Mouse (Mus musculus) R1 (cell line): Measurements from ENCODE around the gene Pold3.
"Not testable (repeated sequence)": the region's sequence is repeated elsewhere in the genome, so short reads cannot be mapped to it uniquely, and the experiment has no call there.

Experiments
- DNase-seq: peaks from one replicate; pipeline ENCODE4 v3.0.0-alpha.2; 2018; ENCODE audit warnings: low read depth, low spot score

Gene Pold3

DNA sequence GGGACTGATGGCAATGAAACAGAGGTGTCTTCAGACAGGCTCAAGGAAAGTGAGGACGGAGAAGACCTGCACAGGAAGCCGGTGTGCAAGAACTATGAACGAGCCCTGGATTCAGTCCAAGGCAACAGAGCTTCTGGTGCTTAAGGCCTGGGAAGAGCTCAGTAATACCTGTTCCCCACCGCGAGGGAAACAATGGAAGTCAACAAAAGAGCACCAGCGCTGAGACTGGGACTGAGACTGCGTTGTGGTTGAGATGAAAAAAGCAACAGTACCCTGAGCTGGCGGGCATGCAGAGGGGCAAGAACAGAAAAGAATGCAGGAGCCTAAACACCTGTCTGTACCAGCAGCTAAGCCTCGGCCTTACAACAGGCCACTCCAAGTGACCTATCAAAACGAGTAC lies 9.9 kb downstream of the Pold3 start:
- DNase-seq = peak; percentile 74

DNA sequence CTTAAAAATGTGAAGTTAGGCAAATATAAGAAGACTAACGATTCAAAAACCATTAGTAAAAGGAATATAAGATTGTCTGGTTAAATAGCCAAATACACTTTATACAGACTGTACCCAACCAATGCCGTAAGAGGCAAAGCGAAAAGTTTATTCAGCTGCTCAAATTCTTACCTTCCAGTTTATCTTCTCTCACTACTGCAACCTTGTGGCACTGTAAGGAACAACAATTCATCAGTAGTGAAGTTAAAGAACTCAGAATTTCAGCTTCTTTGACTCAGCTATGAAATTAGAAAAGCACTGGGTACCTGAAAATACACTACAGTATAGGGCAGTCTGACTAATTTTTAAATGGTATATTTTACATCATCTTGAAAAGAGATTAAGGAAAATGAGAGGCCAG lies 13.0 kb downstream of the Pold3 start:
- peak; percentile 38 for DNase-seq

DNA sequence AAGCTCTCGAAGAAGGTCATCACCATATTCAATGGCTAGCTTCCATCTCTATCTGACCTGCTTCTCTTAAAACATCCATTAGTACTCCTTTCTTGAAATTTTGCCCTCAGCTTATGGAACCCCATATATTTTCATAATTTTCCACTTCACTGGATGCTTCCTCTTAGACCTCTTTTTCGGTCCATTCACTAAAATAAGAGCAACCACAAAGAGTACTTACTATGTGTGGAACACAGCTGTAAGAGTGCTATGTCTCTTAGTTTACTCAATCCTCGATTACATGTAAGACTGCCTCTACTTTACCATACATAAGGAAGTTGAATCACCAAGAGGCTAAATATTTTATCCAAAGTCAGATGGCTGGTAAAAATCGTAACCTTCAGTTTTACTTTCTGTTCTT lies 16.7 kb downstream of the Pold3 start:
- DNase-seq = no peak

DNA sequence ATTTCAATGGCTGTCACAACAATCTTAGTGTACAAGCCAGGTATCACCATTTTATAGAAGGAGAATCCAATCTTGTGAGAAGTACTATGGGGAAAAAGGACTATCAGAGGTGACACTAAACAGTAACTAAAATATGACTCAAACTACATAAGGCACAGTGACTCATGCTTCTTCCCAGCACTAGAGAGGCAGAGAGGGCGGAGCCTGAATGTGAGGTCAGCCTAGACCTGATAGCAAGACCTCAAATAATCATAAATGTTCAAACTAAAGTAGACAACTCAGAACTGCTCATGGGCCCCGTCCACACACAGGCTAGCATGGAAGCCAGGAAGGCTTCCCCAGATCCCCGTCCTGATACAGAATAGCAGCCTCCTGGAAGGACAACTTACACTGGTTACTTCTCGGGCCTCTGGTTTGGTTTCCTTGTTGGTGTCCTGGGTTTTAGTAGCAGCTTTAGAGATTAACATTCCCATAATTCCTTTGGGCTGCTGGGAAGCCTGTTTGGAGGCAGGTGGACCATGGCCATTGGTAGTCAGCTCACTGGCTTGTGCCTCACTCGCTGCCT lies 21.3 kb downstream of the Pold3 start:
- no peak for DNase-seq

DNA sequence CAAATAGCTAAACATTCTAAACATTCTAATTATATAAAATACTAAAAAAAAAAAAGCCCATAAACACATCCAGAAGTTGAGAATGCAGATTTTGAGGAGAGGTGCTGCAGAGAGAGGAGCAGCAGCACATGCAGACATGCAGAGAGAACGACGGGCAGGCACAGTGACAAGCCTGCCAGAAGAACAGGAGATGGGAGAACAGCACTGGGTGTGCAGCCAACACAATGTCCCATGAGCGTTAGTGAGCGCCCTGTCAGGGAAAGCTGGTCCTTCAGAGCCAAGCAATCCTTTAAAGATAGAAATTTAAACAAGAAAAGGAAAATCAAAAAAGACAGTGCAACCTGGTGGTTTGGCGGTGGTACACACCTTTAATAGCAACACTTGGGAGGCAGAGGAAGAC lies 34.5 kb downstream of the Pold3 start:
- no peak for DNase-seq

DNA sequence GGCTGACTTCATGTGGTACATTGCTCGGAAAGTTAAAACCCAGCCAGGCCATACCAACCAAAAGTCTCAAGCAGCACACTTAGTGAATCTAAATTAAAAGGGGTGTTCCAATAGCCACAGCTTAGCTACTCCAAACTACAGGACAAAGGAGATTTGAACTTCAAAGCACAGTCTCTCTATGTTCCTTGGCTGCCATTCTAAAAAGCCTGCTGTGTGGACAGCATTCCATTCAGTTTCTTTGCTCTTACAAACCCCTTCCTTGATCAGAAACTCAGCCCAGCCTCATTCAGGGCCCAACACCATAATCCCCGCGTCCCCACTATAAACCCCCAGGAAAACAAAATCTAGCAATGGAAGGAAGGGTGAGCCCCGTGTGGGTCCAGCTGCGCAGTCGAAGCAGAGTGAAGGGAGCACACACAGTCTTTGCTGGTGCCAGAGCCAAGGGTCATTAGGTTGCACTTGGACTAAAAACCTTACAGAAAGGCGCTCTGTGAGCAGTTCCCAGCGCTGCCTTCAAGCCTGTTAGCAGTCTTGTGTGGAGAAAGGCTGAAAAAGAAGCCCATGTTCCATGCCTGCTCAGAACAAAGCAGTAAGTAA lies 35.1 kb downstream of the Pold3 start:
- DNase-seq = peak; percentile 66

DNA sequence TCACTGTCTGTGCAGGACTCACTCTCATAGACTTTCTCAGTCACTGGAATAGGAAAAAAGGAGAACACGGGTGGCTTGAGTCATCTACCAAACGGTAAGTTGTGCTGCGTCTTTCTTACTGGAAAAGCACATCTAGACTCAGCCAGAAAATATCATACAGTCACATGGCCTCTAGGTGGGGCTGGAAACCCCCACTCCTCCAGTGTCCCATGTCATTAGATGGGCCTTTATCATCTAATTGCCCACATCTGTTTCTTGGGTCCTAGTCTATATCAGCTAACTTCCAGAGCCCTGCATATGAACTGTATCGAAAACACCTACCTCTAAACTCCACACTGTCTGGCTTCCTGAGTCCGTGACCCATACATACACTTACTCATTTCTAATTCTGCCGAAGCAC lies 37.6 kb downstream of the Pold3 start:
- peak; percentile 9 for DNase-seq

DNA sequence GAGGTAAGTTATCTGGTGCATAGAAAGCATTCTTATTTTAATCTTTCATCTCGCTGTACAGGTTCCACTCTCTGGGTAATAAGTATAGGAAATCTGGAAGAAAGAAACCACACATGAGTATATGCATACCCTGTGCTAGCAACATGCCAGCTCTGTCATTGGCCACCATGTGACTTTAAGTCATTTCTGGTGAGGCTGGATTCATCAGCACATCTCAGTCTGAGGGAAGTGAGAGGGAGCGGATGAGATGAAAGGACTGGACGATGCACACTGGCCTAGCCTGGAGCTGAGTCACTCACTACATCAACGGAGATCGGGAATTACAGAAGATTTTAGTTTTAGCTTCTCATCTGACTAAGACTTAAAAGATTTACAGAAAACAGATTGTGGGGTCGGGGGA lies 38.5 kb downstream of the Pold3 start:
- no peak for DNase-seq

DNA sequence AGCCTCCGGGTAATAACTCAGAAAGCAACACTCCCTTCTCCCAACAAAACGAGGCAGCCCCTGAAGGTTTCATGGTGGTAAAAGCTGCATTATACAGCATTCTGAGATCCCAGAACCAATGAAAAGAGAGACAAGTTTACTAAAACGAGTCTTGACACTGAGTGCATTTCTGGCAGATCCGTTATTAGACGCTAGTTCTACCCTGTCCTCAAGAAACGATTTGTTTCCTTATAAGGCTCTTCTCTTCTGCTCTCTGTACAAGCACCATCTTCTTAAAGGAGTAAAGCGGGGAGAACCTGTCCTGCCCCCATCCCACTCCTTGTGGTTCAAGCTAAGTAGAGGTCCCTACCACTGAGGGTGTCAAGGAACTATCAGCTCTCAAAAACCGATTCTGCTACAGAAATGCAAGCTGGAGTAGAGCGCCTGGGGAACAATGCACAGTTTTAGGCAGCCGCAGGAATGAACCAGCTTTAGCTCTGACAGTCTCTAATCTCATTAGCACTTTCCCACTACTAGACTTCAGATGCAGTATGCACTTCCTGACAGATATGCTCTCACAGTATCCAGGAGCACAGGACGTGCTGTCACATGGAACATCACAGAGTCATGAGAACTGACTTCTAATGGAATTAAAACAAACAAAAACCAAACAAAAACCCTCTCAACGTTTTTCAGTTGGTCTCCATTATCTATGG lies 41.1 kb downstream of the Pold3 start:
- DNase-seq = no peak

DNA sequence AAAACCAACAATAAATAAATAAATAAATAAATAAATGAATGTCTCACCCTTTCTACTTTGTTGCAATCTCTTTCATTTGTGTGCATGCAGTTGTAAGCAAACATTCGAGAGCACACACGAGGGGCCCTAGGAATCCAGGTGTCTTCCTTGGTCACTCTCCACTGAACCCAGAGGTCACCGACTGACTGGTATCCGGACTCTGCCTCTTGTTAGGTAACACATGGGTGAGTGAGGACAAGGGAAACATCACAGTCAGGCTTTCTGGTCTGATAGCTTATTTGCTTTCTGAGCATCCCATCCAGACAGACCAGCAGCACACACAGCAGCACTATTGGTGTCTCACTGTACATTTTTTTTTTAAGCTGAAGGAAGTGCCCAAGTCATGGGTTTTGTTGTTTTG lies 44.3 kb downstream of the Pold3 start:
- DNase-seq = no peak

DNA sequence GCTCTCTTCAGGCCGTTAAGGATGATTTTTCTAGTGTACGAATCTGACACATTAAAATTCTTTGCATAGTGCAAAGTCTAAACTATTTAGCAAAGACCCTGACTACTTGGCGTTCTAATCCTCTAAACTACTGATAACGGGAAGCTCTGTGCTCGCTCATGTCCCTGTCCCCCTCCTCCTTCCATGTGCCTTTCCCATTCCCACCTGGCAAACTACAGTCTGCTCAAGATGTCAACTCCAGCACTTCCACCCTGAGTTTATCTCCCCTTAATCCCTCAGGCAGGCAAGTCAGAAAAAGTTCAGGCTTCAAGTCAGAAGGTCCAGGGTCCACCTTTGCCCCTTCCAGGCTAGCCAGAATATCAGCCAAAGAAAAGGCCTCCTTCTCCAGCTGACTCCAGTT lies 45.1 kb downstream of the Pold3 start:
- no peak for DNase-seq

DNA sequence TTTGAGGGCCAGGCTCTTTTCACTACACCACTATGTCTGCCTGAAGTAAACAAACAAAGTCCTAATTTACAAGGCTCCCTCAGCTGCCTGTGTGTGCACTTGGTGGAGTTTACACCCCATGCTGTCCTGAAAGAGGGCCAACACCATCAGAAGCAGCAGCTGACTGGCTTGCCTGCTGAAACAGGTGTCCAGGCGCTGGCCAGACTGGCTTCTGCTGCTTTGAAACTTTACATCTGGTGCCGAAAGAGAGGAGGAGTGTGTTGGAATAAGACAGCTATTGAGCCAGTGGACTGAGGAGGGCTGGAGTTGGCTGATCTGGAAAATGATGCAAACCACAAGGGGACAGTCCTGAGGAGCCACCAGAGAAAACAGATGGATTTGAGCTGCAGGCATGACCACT lies 47.4 kb downstream of the Pold3 start:
- DNase-seq = no peak

DNA sequence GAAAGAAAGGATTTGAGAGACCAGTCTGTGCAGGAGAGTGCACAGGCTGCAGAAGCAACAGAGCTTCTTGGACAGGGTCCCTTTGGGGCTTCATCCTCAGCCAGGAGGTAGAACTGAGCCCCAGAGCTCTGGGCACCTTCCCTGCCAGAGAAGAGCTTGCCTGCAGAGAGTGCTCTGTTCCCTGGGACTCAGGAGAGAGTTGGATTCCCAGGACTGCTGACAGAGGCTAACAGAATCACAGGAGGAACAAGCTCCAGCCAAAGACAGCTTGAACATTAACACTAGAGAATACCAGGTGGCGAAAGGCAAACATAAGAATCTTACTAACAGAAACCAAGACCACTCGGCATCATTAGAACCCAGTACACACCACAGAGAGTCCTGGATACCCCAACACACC lies 68.4 kb downstream of the Pold3 start:
- not testable (repeated sequence) for DNase-seq

DNA sequence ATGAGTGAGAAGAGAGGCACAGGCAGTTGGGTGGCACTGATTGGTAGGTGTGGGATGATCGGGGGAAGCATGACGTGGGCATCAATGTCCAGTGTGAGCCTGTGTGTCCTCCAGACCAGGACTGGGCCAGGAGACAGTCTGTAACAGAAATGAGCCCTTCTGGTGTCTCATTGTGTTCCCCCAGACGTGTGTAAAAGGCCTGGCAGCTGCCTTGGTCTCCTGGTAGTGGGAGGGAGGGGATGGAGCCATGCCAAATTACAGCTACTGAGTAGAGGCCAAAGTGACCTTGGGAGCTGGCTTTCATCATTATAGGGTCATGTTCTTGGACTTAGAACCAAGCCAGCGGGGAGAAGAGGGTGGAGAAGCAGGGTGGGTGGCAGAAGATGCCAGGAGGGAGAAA lies 69.5 kb downstream of the Pold3 start:
- DNase-seq = no peak

DNA sequence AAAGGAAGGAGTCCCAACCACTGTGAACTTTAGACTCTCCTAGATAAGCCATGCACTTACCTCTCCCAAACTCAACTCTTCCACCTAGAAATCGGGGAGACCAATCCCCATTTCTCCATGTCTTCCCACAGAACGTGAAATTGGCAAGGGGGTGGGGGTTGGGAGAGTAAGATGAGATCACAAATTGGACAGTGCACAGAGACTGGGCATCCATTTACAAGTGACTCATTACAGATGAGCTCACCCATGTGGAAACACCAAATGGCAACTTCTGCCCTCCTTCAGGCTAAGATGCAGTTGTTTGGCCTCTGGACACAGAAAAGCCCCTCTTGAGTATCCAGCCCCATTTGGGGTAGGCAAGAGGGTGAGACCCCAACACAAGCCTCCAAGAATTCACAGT lies 74.9 kb downstream of the Pold3 start:
- DNase-seq = no peak

DNA sequence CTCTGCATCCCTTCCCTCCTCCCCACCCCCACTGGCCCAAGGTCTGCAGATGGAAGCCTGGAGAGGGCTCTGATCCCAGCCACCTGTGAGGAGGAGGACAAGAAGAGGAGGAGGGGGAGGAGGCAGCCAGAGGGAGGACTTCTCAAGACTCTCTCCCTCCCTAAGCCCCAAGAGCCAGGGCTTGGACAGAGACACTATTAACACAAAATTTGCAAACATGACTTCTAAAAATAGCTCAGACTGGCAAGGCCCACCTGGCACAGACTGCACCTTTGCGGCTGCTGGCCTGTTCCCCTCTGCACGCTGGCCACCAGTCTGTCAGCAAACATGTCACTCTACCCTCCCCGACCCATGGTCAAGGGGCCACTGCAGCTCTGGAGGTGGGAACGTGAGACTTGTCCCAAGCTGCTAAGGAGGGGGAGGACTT lies 77.7 kb downstream of the Pold3 start:
- DNase-seq = no peak

DNA sequence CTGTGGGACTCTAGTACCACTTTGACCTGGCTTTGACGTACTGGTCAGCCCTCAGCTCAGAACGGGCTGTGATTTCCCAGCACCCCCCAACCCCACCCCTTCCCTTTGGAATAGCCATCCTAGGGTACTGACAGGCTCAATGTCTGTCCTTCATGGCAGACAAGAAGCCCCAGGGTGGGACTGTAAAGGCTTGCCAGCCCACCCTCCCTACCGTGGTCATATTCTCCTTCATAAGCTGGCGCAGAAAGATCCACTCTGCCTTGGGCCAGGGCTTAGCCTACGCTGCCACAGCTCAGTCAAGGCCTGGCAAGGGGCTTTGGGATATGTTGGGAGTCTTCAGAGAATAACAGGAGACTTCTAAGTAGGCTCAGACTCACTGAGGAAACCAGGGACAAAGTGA lies 78.3 kb downstream of the Pold3 start:
- no peak for DNase-seq

DNA sequence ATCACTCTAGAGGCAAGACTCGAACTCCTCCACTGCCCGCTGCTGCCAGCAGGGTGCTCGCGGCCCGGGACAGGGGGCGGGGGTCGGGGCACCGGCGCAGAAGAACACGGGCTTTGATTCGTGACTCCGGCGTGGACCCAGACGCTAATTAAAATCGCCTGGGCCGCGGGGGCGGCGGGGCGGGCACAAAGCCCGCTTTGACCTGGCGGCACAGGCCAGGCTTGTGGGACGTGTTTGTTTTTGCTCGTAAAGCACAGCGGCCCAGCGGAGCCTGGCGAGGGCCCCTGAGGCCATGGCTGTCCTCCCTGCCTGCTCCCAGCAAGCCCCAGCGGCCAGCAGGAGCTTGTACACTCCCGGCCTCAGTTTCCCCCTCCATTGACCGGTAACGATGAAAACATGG lies 79.2 kb downstream of the Pold3 start:
- DNase-seq = peak; percentile 5

DNA sequence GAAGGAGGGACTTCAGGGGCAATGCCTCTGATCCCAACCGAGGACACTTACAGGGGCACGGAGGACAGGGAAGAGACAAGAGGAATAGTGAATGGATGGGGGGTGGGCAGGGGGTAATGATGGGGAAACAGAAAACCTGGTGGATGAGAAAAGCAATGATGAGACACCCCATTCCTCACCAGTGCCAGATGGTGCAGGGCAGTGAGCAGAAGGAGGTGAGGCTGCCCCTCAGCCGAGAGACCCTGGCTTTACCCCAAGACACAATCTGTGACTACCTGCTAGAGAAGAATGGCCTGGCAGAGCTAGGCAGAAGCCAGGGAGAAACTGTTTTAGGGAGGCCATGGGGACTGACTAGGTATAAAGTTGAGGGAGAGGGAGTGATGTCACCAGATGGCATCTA lies 84.9 kb downstream of the Pold3 start:
- no peak for DNase-seq

DNA sequence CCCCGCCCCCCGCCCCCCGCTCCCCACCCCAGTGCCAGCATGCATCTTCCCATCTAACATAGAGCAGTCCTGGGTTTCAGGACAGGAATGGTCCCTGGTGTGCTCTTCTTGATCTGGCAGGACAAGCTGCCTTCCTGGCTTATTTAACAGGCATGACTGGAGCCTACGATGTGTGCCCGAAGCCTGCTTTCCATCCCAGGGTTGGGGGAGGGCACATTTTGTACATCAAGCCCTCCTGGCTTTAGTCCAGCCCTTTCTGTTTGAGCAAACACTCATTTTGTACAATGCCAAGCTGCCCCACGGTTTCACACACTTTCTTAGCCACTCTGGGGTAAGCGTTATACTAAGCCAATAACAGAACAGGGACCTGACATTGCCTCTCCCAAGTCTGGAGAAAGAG lies 85.3 kb downstream of the Pold3 start:
- no peak for DNase-seq

DNA sequence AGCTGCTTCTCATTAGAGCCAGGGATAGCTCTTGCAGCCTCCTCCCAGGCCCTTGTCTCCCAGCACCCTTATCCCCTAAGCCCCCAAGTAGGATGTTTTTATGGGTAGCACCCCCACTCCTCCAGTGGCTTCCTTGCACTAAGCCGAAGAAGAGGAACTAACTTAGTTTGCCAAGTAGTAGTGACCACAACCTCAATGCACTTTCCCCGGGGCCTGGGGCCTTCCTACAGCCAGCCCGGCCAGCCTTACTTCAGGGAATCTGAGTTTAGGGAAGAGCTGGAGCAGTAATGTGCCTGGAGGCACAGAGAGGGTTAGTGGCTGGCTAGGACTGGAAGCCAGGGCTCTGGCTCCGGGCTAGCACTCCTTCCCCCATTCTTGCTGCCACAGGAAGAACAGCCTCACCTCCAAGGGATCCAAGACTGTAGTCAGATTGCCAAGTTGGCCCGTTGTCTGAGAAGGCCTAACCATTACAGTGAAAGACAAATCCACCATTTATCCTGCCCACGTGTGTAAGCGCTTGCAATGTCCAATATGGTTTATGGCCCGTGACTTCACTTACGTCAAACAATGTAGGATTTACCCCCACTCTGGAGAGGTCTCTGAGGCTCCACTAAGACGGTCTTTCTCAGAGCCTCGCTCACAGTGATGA lies 86.4 kb downstream of the Pold3 start:
- DNase-seq = no peak

DNA sequence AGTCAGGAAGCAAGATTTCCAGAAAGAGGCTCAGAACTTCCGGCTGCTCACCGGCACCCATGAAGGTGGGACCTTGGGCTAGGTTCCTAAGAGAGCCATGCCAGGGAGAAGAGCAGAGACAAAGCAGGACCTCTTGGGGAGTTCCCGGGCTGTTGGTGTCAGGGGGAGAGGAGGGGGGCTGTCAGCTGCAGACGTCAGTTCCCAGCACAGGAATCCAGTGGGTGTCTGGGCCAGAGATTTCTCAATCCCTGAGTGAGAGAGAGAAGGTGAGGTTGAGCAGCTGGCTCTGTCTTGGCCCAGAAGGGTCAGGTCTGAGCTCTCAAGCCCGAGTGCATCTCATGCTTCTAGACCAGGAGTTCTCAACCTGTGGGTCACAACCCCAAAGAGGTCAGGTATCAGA lies 87.7 kb downstream of the Pold3 start:
- DNase-seq = no peak
